12 mouse cellular contexts compared by ENCODE assay signal in the genomic region with DNA sequence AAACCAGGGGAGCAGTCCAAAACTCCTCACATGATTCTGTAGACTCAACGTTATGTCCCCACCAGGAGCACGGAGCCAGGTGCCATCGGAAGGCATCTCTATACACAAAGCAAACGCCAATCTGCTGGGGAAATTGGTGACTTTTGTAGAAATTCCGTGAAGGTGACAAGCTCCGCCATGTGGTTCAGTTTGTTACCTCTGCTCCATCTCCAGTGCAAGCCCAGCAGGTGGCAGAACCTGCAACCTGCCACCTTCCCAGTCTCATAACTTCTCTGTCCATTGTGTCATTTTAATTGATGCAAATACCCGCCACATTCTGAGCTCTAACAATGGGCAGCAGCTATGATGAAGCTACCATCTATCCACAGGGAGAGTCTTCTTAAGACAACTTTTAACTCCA. TPM values are rescaled to one million over a fixed set of nuclear protein-coding genes. Genes with fewer than 3 reads are reported as not detected.
DNase-seq lines count a peak whose midpoint lies in the region; TF ChIP-seq lines count a peak whose summit lies in the region.
"Had no signal": no experiment of that assay in that cellular context is flagged by ENCODE, and none has a peak within 500 bp of the region (broad histone marks: within the 10 kb centered on the region; RNA-seq: fewer than 3 reads in every experiment).

No protein-coding gene starts in this region.

- no peaks in the 10 kb centered on the region for H3K36me3 ChIP-seq in kidney, adult 2 months (ENCODE audit: control insufficient read depth, insufficient read depth, low read length)
- H3K36me3 ChIP-seq in small intestine, adult 2 months (ENCODE audit: control insufficient read depth, insufficient read depth, low read length), result no peaks in the 10 kb centered on the region
- H3K36me3 ChIP-seq: liver, embryonic 15.5 days had no signal

- WGBS in kidney, adult 2 months, result 55% methylated on average over 7 of the region's 7 CpGs
- 21% methylated on average over 7 of the region's 7 CpGs for WGBS in small intestine, adult 2 months

- H3K27ac ChIP-seq in kidney, adult 2 months (ENCODE audit: insufficient read depth, low read depth, low read length), result no peak overlapping the region
- H3K27ac ChIP-seq in small intestine, adult 2 months (ENCODE audit: insufficient read depth, low read depth, low read length), result peak overlapping the region; percentile 72
- H3K27ac ChIP-seq: forebrain, embryonic 13.5 days; hindbrain, embryonic 14.5 days; liver, embryonic 15.5 days had no signal

- no peak overlapping the region for H3K4me3 ChIP-seq in kidney, adult 2 months (ENCODE audit: insufficient read depth, low read depth, low read length)
- H3K4me3 ChIP-seq in small intestine, adult 2 months (ENCODE audit: low read depth, low read length), result no peak overlapping the region
- H3K4me3 ChIP-seq: forebrain, embryonic 13.5 days; liver, embryonic 15.5 days had no signal

- no peaks in the 10 kb centered on the region for H3K27me3 ChIP-seq in kidney, adult 2 months (replicated peaks; ENCODE audit: control insufficient read depth, insufficient read depth, low read length)
- no peaks in the 10 kb centered on the region for H3K27me3 ChIP-seq in small intestine, adult 2 months (ENCODE audit: control insufficient read depth, insufficient read depth, low read length)

- peak; percentile 31 for TF ChIP-seq CTCF in kidney, adult 2 months (conservative IDR thresholded peaks at IDR 0.05; ENCODE audit: insufficient read depth, insufficient read length, low read depth, low read length)
- peak; percentile 58; the same call in 1 of the 2 replicates for TF ChIP-seq CTCF in small intestine, adult 2 months (IDR thresholded peaks at IDR 0.05; ENCODE audit: extremely low read depth, insufficient read length, insufficient replicate concordance, low read depth, low read length)

- no peak for DNase-seq in kidney, adult 2 months
- no peak for DNase-seq in kidney, adult 8-10 months
- DNase-seq in right cerebral cortex, postnatal 25 days, result peak; percentile 10
- DNase-seq in right cerebral cortex, adult 2 months (ENCODE audit: low spot score in 2 of 2), result no peak
- peak; percentile 25 for DNase-seq in ES-CJ7 (ENCODE audit: low read depth, low spot score)
- no peak for DNase-seq in retina, embryonic 14.5 days (ENCODE audit: low spot score)

- H3K4me1 ChIP-seq in kidney, adult 2 months (ENCODE audit: control insufficient read depth, insufficient read depth, low read length), result no peaks in the 10 kb centered on the region
- peaks cover 10% of the 10 kb centered on the region for H3K4me1 ChIP-seq in small intestine, adult 2 months (ENCODE audit: control insufficient read depth, insufficient read depth, insufficient read length, low read length)
- H3K4me1 ChIP-seq: forebrain, embryonic 13.5 days had no signal

- no peak for TF ChIP-seq POLR2A in kidney, adult 2 months (IDR thresholded peaks at IDR 0.05; ENCODE audit: low read depth, low read length)
- TF ChIP-seq POLR2A in small intestine, adult 2 months (IDR thresholded peaks at IDR 0.05; ENCODE audit: low read depth, low read length), result no peak

RNA-seq across cellular contexts. Expression of gene Zfp3, which starts 9.1 kb away (rescaled TPM):
- polyA plus RNA-seq in kidney, adult 2 months (2012; rRNA removed), result 1.7 and 2.4 TPM in 2 replicates
- polyA plus RNA-seq in small intestine, adult 2 months (2012; rRNA removed), result 0.61 and 0.72 TPM in 2 replicates

RNA-seq across cellular contexts. Expression of gene Kif1c, which starts 54.6 kb away (rescaled TPM):
- polyA plus RNA-seq in kidney, adult 2 months (2012; rRNA removed), result 91.0 and 94.9 TPM in 2 replicates
- 33.9 and 87.1 TPM in 2 replicates for polyA plus RNA-seq in small intestine, adult 2 months (2012; rRNA removed)

RNA-seq across cellular contexts. Expression of gene Inca1, which starts 55.0 kb away (rescaled TPM):
- polyA plus RNA-seq in kidney, adult 2 months (2012; rRNA removed), result 5.3 and 5.4 TPM in 2 replicates
- polyA plus RNA-seq in small intestine, adult 2 months (2012; rRNA removed), result 0.38 and 0.79 TPM in 2 replicates

RNA-seq across cellular contexts. Expression of gene Scimp, which starts 57.4 kb away (rescaled TPM):
- polyA plus RNA-seq in kidney, adult 2 months (2012; rRNA removed), result 1.7 and 2.4 TPM in 2 replicates
- polyA plus RNA-seq in small intestine, adult 2 months (2012; rRNA removed), result 0.70 and 0.94 TPM in 2 replicates
- polyA plus RNA-seq: embryonic facial prominence, embryonic 11.5 days; forebrain, embryonic 13.5 days; hindbrain, embryonic 14.5 days; limb, embryonic 11.5 days had no signal

Comparison
In these comparisons a context has a peak if more than half of its experiments do, and no peak if none do; other contexts are left out.
1. DNase-seq: peak in right cerebral cortex, postnatal 25 days (single experiment) and ES-CJ7 (single experiment); none in kidney, adult 2 months (single experiment), kidney, adult 8-10 months (0 of 2), right cerebral cortex, adult 2 months (0 of 2) and retina, embryonic 14.5 days (single experiment).